Mouse (Mus musculus): ENCODE measurements around the gene Gm28230. TPM values are rescaled to one million over a fixed set of nuclear protein-coding genes. Genes with fewer than 3 reads are reported as not detected.

Gm28230 gene
- polyA plus RNA-seq, 1 experiment = 0.45 TPM

DNA sequence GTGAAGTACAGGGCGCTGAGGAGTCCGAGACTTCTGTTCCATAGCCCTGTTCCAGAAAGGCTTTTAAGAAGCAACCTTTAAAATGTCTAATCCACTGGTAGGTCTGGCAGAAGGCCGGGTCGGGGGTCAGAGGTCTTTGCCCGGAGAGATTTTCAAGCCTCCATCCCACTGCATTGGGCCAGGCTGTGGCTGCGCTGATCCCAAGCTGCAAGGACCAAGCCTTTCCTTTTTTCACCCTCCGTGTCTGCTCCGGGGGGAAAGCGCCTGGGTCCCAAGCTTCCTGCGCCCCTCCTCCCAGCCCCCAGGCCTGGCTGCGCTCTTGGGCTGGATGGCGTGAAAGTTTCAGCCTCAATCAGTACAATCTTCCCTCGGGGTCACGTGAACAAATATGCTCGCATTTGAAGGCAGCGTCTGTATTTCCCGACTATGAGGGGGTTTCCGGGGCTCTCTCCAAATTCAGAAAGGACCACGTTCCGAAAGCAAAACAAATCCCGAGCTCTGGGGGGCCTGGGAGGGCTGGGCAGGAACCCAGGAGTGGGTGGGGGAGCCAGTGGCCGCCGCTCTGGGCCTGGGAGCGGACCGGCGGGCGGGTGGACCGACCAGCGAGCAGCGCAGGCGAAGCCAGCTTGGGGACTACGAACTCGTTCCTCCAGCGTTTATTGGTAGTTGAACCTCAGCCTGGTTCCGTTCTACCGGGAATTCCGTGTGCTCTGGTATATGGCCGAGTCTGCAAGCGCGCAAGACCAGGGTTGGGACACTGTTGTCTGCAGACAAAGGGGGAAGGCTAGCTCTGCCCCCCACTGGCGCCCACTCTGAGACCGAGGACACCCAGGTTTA, 9.5 kb downstream of the Gm28230 start:
- WGBS = 43% methylated on average over 42 of the region's 42 CpGs
- no peak for DNase-seq (ENCODE audit: low read depth, low spot score)

GRCm38 (mm10) chr2:74736688-74737577, 10.4 kb downstream of the Gm28230 start:
- 53% methylated on average over 15 of the region's 15 CpGs for WGBS

DNA sequence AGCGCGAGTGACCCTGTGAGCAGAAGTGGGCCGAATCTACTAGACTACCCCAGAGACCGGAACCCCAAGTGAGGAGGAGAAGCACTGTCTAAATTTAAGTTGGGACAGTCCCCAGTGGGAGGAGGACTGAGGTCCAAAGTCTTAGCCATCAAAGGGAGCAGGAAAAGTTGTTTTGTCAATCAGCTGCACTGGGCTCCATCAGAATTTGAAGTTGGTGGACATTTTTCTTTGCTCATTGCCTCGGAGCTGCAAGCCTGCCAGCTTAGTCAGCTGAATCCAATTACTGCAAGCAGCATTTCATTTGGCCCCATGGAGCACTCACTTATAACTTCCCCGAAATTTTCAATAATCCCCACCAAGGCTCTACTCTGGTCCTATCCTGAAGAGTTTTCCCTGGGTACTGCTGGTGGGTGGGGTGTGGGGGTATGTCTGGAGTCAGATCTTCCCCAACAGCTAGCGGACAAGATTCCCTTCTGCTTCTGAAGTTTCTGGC, 11.1 kb downstream of the Gm28230 start:
- WGBS = 71% methylated on average over 7 of the region's 7 CpGs
- no peak for DNase-seq (ENCODE audit: low read depth, low spot score)

More at GRCm38 (mm10) chr2:74736688-74737577, 10.4 kb downstream of the Gm28230 start:
- no peak for DNase-seq (ENCODE audit: low read depth, low spot score)

DNA sequence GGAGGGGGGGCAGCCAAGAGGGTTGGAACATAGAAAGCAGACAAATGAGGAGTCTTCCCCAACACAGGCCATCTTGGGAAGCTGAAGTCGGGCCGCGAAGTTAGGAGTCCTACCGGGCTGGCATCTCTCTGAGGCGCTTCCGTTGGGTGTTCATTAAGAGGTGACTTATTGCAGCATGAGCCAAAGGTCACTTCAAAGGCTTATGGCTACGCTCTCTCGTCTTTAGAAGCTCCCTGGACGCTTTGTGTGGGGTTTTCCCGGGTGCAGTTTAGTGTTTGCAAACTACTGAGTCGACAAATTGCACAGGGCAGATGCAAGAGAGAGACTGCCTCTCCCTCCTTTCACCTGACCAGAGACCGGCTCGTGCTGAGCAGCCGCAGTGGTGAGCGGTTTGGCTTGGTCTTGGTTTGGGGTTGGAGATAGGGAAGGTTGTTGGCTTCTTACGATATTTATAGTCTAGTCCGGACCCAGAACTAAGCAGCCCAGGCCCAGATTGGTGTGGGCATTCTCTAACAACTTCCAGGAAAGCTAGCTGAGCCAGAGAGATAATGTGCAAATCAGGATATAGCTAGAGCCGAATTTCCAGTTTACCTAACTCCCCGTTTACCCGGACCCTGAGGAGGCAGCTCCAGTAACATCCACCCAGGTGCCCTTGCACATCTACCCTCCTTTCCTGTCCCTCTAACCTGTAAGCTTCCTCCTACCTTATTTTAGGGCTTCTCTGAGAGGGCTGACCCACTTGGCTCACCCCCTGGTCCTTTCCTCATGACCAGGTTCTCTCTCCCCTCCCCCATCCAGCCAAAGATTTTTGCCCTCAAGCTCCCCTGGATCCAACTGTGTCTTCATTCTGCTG, 12.3 kb downstream of the Gm28230 start:
- DNase-seq (ENCODE audit: low read depth, low spot score) = no peak
- WGBS = 19% methylated on average over 20 of the region's 20 CpGs

GRCm38 (mm10) chr2:74739476-74739800, 12.9 kb downstream of the Gm28230 start:
- DNase-seq (ENCODE audit: low read depth, low spot score) = no peak
- 50% methylated on average over 2 of the region's 2 CpGs for WGBS

DNA sequence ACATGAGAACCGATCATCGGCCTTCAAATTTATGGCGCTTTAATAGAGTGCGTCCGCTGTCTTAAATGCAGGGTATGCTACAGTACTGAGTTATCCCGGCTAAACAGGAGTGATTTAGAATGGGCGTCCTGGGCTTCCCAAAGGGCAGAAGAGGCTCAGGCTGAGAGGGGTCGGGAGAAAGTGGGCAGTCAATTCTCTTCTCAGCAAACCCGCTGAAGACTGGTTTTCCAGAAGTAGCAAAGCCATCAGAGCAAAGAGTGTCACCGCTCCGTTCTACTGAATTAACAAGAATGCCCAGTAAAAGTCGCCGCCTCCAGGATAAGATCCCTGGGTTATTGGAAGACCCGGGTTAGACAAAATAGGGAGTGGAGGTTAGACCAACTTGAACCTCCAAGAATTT, 13.3 kb downstream of the Gm28230 start:
- DNase-seq (ENCODE audit: low read depth, low spot score) = no peak
- WGBS = 47% methylated on average over 14 of the region's 14 CpGs

DNA sequence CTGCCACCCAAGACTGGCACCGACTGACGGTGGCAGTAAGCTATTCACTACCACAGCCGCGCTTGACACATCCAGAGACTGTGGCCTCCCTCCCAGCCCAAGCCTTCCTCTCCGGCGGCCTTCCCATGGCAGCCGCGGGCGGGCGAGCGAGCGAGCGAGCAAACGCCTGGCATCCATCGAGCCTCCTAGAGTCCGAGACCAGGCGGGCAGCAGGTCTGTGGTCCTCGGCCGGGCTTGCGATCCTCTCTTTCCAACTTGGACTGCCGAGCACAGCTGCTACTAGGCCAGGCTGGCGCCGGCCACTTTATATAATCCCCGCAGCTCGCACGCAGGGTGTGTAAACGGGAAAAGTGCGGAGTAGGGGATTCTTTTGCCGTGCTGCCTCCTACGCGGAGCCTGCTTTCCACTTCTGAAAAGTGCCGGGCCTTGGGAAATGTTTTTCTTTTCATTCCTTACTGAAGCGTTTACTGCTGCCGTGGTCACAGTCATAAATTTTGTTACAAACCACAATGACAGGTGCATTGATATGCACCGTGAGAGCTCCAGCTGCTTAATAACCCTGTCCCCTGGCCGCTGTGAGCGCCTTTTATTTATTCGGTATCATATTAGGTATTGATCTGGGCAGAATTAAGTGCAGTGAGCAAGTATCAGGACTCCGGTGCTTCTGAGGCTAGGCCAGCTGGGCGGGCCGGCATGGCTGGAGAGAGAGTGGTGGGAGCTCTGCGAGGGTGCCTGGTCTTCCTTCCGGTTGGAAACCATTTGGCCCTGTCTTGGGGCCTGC, 14.0 kb downstream of the Gm28230 start:
- 20% methylated on average over 43 of the region's 43 CpGs for WGBS
- DNase-seq (ENCODE audit: low read depth, low spot score) = no peak

- WGBS = 78% methylated on average over 2 of the region's 3 CpGs
- DNase-seq (ENCODE audit: low read depth, low spot score) = no peak
Measured at GRCm38 (mm10) chr2:74741252-74741978, 14.9 kb downstream of the Gm28230 start.

GRCm38 (mm10) chr2:74741979-74742277, 15.4 kb downstream of the Gm28230 start:
- no peak for DNase-seq (ENCODE audit: low read depth, low spot score)

GRCm38 (mm10) chr2:74745540-74746297, 19.2 kb downstream of the Gm28230 start:
- DNase-seq (ENCODE audit: low read depth, low spot score) = no peak
- WGBS = 58% methylated on average over 6 of the region's 6 CpGs

GRCm38 (mm10) chr2:74746298-74746921, 19.9 kb downstream of the Gm28230 start:
- DNase-seq (ENCODE audit: low read depth, low spot score) = no peak
- 47% methylated on average over 58 of the region's 58 CpGs for WGBS

DNA sequence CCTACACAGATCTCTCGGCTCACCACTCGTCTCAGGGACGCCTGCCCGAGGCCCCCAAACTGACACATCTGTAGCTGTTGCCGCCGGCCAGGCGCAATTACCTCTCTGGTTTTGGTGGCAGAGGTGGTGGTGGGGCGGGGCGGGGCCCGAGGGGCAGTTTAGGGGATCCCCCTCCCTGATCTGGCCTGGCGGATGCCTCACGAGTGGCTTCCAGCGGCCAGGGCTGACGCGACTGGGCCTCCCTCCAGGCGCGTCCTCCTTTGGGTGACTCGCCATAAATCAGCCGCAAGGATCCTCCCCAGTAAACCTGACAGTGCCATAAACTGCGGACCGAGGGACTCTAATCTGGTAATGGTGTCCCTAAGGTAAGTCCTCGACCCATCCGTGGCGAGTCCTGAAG, 20.5 kb downstream of the Gm28230 start:
- DNase-seq (ENCODE audit: low read depth, low spot score) = no peak
- WGBS = 44% methylated on average over 24 of the region's 24 CpGs

- no peak for DNase-seq (ENCODE audit: low read depth, low spot score)
- 64% methylated on average over 11 of the region's 11 CpGs for WGBS
Measured at GRCm38 (mm10) chr2:74747661-74748141, 21.2 kb downstream of the Gm28230 start.

DNA sequence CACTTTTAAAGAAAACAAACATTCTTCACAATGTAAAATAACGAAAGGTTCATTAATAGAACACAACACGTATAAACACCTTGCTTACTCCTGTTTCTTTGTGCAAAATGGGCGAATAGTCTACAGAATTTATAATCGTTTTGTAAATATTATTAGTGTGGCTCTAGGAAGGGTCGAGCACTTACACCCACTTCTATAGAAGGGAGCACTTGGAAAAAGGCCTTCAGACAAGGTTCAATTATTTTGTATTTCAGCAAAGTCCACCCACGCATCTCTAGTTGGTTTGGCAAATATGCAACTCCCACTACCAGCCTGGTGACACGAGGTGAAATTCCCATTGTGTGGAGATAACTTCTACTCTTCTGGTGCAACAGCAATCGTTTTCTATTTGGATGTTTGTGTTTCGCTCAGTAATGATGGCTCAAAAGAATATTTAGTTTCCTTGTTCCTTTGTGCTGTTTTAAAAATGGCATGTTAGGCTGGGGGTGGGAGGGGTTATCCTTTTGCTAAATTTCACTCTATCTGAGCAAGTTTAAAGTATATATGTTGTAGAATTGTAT, 22.0 kb downstream of the Gm28230 start:
- no peak for DNase-seq (ENCODE audit: low read depth, low spot score)
- WGBS = 65% methylated on average over 9 of the region's 9 CpGs

- WGBS = 4% methylated on average over 47 of the region's 47 CpGs
- DNase-seq (ENCODE audit: low read depth, low spot score) = no peak
Measured at GRCm38 (mm10) chr2:74749337-74750121, 23.0 kb downstream of the Gm28230 start.

- no peak for DNase-seq (ENCODE audit: low read depth, low spot score)
Measured at GRCm38 (mm10) chr2:74750731-74751250, 24.3 kb downstream of the Gm28230 start.

More at GRCm38 (mm10) chr2:74750731-74751250, 24.3 kb downstream of the Gm28230 start:
- 75% methylated on average over 5 of the region's 5 CpGs for WGBS
